Mouse (Mus musculus): ENCODE measurements around the gene Zcwpw1.
"Not testable (repeated sequence)": the region's sequence is repeated elsewhere in the genome, so short reads cannot be mapped to it uniquely, and the experiment has no call there.

Gene Zcwpw1

DNA sequence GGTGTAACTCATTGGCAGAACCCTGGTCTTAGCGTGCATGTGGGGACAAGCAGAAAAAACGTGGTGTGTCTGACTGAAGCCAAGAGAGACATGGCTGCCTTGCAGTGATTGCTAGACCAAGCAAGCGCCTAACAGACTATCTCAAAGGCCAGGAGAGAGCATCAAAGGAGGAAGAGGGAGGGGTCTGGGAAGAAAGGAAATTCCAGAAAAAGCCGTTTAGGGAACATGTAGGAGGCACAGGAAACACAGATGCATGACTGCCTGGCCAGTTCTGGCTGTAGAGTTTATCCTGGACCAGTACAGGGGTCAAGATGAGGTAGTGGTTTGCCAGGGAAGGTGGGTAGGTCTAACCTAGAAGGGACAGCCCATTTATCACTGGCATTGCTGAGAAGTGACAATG lies 45.9 kb downstream of the Zcwpw1 start:
- no peak for DNase-seq (ENCODE audit: low read depth, low spot score)

DNA sequence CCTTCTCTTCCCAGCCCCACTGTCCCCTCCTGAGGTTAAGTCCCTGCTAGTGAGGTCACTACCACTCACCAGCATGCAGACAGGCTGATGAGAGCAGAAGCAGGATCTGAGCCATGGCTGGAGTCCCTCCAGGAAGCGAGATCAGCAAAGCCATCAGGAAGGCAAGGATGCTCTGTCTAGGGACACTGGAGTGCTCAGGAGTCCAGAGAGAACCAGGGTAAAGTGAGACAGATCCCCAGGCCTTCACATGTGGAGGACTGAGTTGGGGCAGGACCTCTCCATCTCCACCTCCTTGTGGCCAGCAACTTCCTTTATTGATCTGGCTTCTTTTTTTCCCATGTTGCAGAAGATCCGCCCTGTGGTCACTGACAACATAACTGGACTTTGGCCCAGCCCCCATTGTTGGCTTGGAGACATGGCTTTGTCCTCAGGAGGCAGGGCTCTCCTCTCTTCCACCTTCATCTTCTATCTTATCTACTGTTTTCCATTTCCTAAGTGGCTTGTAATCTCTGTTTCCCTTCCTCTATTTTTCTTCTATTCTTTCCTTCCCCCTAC lies 48.4 kb downstream of the Zcwpw1 start, which contains the start of gene Pilra:
Pilra (minus strand) TSS at position 316 of the 555 bp plus-strand sequence.
- not testable (repeated sequence) for DNase-seq (ENCODE audit: low read depth, low spot score)

DNA sequence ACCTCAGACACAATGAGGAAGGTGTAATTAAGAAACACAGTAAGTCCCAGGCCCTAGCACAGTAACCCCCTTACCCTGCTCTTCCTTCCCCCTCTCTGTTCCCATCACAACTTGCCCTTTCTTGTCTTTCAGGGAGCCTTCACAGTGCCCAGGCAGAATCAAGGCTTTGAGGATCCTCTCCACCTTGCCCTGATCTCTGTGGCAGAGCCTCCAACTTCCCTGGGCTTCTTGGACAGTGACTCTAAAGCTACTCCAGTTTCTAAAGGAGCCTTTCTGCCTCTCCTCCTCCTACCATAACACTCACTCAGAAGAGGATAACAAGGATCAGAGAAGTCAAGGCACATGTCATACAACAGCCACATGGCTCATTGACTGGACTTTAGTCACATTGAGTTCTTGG lies 49.0 kb downstream of the Zcwpw1 start:
- DNase-seq (ENCODE audit: low read depth, low spot score): no peak

DNA sequence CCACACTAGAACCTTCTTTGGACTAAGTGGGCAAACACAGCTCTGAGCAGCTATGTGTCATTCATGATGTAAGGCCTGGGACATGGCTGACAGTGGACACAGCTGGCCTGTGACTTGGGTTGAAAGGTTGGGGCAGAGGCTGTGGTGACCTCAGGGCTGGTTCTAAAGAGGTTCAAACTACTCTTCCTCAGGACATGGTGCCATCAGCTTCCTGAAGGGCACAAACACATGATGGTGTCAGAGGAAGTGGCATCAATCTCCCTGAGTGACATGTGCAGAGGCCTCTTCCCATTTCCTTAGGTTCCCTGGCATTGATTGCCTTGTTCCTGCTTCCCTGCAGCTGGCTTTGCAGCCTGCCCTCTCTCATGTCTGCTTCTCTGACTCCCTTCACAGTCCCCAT lies 49.5 kb downstream of the Zcwpw1 start:
- not testable (repeated sequence) for DNase-seq (ENCODE audit: low read depth, low spot score)

DNA sequence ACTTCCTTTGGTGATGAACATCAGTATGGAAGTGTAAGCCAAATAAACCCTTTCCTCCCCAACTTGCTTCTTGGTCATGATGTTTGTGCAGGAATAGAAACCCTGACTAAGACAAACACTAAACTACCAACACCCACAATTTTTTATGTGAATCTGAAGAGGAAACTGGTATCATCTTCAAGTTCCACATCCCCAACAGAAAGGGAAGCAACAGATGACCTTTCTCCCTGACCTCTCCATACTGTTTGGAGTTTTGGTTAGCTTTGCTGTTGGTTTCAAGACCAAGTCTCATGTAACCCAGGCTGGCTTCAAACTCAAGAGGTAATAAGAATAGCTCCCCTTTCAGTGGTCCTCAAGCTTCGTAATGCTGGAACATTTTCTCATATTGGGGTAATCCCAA lies 62.7 kb downstream of the Zcwpw1 start:
- not testable (repeated sequence) for DNase-seq (ENCODE audit: low read depth, low spot score)

DNA sequence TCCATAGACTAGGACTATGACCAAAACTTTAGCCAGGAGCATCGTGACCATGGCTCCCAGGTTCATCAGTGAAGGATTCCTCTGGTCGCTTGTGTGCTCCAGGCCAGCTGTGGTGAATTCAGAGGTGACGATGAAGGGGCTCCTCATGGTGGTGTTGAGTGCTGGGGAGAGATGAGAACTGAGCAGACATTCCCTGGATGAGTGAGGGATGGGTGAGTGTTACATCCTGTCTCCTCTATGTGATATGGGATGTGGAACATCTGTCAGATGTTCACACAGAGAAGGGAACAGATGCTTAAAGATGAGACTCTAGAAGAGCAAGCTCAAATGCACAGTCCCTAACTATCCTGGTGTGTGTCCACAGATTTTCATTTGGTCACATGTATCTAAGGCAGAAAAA lies 67.3 kb downstream of the Zcwpw1 start:
- not testable (repeated sequence) for DNase-seq (ENCODE audit: low read depth, low spot score)

DNA sequence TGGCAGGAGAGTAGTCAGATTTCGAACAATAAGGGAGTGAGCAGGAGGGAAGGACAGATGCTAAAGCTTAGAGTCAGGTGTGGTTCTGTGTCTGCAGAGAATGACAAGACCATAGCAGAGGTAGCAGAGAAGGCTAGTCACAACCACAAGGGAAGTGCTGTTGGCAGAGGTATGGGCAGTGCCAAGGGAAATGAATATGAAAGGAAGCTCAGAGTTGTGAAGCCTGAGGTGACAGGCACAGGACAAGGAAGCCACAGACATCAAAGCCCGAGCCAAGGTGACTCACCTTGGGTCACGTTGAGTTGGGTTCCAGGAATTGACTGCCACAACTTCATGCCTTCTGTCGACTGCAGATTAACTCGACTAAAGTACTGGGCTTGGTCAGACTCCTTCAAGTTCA lies 69.3 kb downstream of the Zcwpw1 start:
- not testable (repeated sequence) for DNase-seq (ENCODE audit: low read depth, low spot score)

DNA sequence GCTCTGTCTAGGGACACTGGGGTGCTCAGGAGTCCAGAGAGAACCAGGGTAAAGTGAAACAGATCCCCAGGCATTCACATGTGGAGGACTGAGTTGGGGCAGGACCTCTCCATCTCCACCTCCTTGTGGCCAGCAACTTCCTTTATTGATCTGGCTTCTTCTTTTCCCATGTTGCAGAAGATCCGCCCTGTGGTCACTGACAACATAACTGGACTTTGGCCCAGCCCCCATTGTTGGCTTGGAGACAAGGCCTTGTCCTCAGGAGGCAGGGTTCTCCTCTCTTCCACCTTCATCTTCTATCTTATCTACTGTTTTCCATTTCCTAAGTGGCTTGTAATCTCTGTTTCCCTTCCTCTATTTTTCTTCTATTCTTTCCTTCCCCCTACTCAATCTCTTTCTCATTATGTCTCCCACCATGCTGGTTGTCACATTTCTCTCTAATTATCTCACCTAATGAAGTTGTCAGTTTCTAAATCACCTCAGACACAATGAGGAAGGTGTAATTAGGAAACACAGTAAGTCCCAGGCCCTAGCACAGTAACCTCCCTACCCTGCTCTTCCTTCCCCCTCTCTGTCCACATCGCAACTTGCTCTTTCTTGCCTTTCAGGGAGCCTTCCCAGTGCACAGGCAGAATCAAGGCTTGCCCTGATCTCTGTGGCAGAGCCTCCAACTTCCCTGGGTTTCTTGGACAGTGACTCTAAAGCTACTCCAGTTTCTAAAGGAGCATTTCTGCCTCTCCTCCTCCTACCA lies 70.5 kb downstream of the Zcwpw1 start, which contains the start of gene Pilrb1:
Pilrb1 (minus strand) TSS at position 147 of the 751 bp plus-strand sequence.
- not testable (repeated sequence) for DNase-seq (ENCODE audit: low read depth, low spot score)

DNA sequence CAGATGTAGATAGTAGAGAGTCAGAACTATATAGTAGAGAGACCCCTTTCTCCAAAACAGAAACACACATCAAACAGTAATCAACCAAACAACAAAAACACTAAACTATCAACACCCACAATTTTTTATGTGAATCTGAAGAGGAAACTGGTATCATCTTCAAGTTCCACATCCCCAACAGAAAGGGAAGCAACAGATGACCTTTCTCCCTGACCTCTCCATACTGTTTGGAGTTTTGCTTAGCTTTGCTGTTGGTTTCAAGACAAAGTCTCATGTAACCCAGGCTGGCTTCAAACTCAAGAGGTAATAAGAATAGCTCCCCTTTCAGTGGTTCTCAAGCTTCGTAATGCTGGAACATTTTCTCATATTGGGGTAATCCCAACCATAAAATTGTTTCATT lies 76.4 kb downstream of the Zcwpw1 start:
- DNase-seq (ENCODE audit: low read depth, low spot score): not testable (repeated sequence)

DNA sequence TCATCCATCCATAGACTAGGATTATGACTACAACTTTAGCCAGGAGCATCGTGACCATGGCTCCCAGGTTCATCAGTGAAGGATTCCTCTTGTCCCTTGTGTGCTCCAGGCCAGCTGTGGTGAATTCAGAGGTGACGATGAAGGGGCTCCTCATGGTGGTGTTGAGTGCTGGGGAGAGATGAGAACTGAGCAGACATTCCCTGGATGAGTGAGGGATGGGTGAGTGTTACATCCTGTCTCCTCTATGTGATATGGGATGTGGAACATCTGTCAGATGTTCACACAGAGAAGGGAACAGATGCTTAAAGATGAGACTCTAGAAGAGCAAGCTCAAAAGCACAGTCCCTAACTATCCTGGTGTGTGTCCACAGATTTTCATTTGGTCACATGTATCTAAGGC lies 81.0 kb downstream of the Zcwpw1 start:
- DNase-seq (ENCODE audit: low read depth, low spot score): not testable (repeated sequence)

DNA sequence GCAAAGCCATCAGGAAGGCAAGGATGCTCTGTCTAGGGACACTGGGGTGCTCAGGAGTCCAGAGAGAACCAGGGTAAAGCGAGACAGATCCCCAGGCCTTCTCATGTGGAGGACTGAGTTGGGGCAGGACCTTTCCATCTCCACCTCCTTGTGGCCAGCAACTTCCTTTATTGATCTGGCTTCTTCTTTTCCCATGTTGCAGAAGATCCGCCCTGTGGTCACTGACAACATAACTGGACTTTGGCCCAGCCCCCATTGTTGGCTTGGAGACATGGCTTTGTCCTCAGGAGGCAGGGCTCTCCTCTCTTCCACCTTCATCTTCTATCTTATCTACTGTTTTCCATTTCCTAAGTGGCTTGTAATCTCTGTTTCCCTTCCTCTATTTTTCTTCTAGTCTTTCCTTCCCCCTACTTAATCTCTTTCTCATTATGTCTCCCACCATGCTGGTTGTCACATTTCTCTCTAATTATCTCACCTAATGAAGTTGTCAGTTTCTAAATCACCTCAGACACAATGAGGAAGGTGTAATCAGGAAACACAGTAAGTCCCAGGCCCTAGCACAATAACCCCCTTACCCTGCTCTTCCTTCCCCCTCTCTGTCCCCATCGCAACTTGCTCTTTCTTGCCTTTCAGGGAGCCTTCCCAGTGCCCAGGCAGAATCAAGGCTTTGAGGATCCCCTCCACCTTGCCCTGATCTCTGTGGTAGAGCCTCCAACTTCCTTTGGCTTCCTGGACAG lies 84.2 kb downstream of the Zcwpw1 start, which contains the start of gene Pilrb2:
Pilrb2 (minus strand) TSS at position 172 of the 737 bp plus-strand sequence.
- not testable (repeated sequence) for DNase-seq (ENCODE audit: low read depth, low spot score)
